Mouse (Mus musculus) liver, adult 2 months (tissue): ENCODE results near the gene Fads6. TPM values are rescaled to one million over a fixed set of nuclear protein-coding genes. Genes with fewer than 3 reads are reported as not detected.
A peak's percentile ranks its signal among the peaks of the same experiment; 100 is the strongest.

ENCODE experiments used
- DNase-seq: peaks from one replicate; pipeline ENCODE4 v3.0.0-alpha.2; 2011; ENCODE audit warnings: low read depth, low spot score; ENCODE audit errors: extremely low read depth
- H3K27ac ChIP-seq: fragments of 200-500 bp; replicated peaks from 2 replicates; pipeline ENCODE4 v1.5.1; 2012; ENCODE audit warnings: low read depth, mild to moderate bottlenecking, control low read depth, inconsistent platforms, low read length; ENCODE audit not compliant: insufficient read depth
- H3K27me3 ChIP-seq: fragments of 200-500 bp; 2 replicates; pipeline ENCODE4 v1.6.1; 2012; ENCODE audit warnings: mild to moderate bottlenecking, moderate library complexity, low read length, inconsistent platforms; ENCODE audit not compliant: control insufficient read depth, insufficient read depth
- H3K36me3 ChIP-seq: fragments of 200-500 bp; 2 replicates; pipeline ENCODE4 v1.6.1; 2012; ENCODE audit warnings: low read length, inconsistent platforms; ENCODE audit not compliant: control insufficient read depth, insufficient read depth
- H3K4me1 ChIP-seq: fragments of 200-500 bp; 2 replicates; pipeline ENCODE4 v1.6.1; 2011; ENCODE audit warnings: low read length; ENCODE audit not compliant: control insufficient read depth, insufficient read depth
- H3K4me3 ChIP-seq: fragments of 200-500 bp; 2 replicates; pipeline ENCODE4 v1.5.1; 2011; ENCODE audit warnings: low read depth, mild to moderate bottlenecking, control low read depth, low read length, moderate library complexity; ENCODE audit not compliant: insufficient read depth
- H3K79me2 ChIP-seq: fragments of 200-500 bp; 2 replicates; pipeline ENCODE4 v1.6.1; 2012; ENCODE audit warnings: inconsistent platforms, mild to moderate bottlenecking, low read length, moderate library complexity; ENCODE audit not compliant: control insufficient read depth, insufficient read depth
- H3K9ac ChIP-seq: fragments of 200-500 bp; 2 replicates; pipeline ENCODE4 v1.6.1; 2012; ENCODE audit warnings: low read depth, mild to moderate bottlenecking, control low read depth, inconsistent platforms, low read length
- CTCF ChIP-seq: fragments of 200-500 bp; IDR thresholded peaks from 2 replicates; pipeline ENCODE4 v1.5.1; 2011; ENCODE audit warnings: low read depth, low read length, control low read depth
- POLR2A ChIP-seq: fragments of 200-500 bp; IDR thresholded peaks from 2 replicates; pipeline ENCODE4 v1.6.1; 2011; ENCODE audit warnings: low read length, control low read depth; ENCODE audit not compliant: insufficient read depth; ENCODE audit errors: extremely low read depth
- WGBS: fragments of 180-500 bp; shearing (Covaris S2); methylation state at CpG from one replicate; pipeline ENCODE4 v1.1.7; 2018; 5-methylcytosine and 5-hydroxymethylcytosine counted together
- polyA plus RNA-seq: library from polyadenylated mRNA; depleted of rRNA; stranded (reverse); fragments of >200 nt; gene quantifications from 2 replicates; pipeline ENCODE4 v1.2.3, GENCODE M21; 2012
- total RNA-seq: library from RNA; depleted of rRNA; stranded (reverse); fragments of >200 nt; gene quantifications from 2 replicates; pipeline ENCODE4 v1.2.3, GENCODE M21; 2014

Gene Fads6
- total and polyA plus RNA-seq, 2 experiments: 55.3 to 56.1 TPM

- Histone ChIP-seq H3K27me3 (peaks cover 12% of the 10 kb centered on the region), H3K36me3 (no peaks in the 10 kb centered on the region), H3K4me1 (no peaks in the 10 kb centered on the region), H3K9ac (no peak overlapping the region), H3K27ac (no peak overlapping the region), H3K79me2 (no peaks in the 10 kb centered on the region), H3K4me3 (no peak overlapping the region)
- 20% methylated on average over 59 of the region's 59 CpGs for WGBS
- no peak for DNase-seq
- TF ChIP-seq CTCF (no peak), POLR2A (no peak)
Observed at GRCm38 (mm10) chr11:115257775-115258510, 39.5 kb downstream of the Fads6 start.

GRCm38 (mm10) chr11:115251258-115251657 is 46.2 kb downstream of the Fads6 start:
- H3K27me3 ChIP-seq: peaks cover 16% of the 10 kb centered on the region
- TF ChIP-seq POLR2A (no peak), CTCF (no peak)

GRCm38 (mm10) chr11:115250405-115251090 is 46.9 kb downstream of the Fads6 start:
- no peaks in the 10 kb centered on the region for H3K79me2 ChIP-seq
- no peak overlapping the region for H3K9ac ChIP-seq
- H3K4me3 ChIP-seq: no peak overlapping the region; the same call in 1 of the 2 replicates
- no peaks in the 10 kb centered on the region for H3K36me3 ChIP-seq
- peaks cover 14% of the 10 kb centered on the region for H3K27me3 ChIP-seq
- WGBS: 9% methylated on average over 36 of the region's 36 CpGs
- no peak overlapping the region for H3K27ac ChIP-seq
- no peak for TF ChIP-seq POLR2A
- TF ChIP-seq CTCF: no peak
- H3K4me1 ChIP-seq: peaks cover 5% of the 10 kb centered on the region
- no peak for DNase-seq

More at GRCm38 (mm10) chr11:115251258-115251657, 46.2 kb downstream of the Fads6 start:
- Histone ChIP-seq H3K79me2 (no peaks in the 10 kb centered on the region), H3K4me3 (no peak overlapping the region), H3K9ac (no peak overlapping the region), H3K27ac (no peak overlapping the region), H3K36me3 (no peaks in the 10 kb centered on the region), H3K4me1 (peaks cover 5% of the 10 kb centered on the region)
- no peak for DNase-seq
- 74% methylated on average over 3 of the region's 3 CpGs for WGBS

GRCm38 (mm10) chr11:115249721-115250404 is 47.6 kb downstream of the Fads6 start:
- DNase-seq: peak; percentile 55
- peaks cover 14% of the 10 kb centered on the region for H3K27me3 ChIP-seq
- 6% methylated on average over 63 of the region's 63 CpGs for WGBS
- H3K79me2 ChIP-seq: no peaks in the 10 kb centered on the region
- H3K36me3 ChIP-seq: no peaks in the 10 kb centered on the region
- H3K4me3 ChIP-seq: peak overlapping the region; percentile 29; the same call in 1 of the 2 replicates
- H3K9ac ChIP-seq: peak overlapping the region; percentile 47
- peaks cover 8% of the 10 kb centered on the region for H3K4me1 ChIP-seq
- H3K27ac ChIP-seq: no peak overlapping the region
- TF ChIP-seq POLR2A (no peak), CTCF (peak; percentile 66)

GRCm38 (mm10) chr11:115247945-115248344 is 49.5 kb downstream of the Fads6 start:
- Histone ChIP-seq H3K27me3 (peaks cover 14% of the 10 kb centered on the region), H3K9ac (no peak overlapping the region), H3K4me1 (peaks cover 20% of the 10 kb centered on the region), H3K27ac (no peak overlapping the region), H3K79me2 (no peaks in the 10 kb centered on the region), H3K4me3 (no peak overlapping the region), H3K36me3 (no peaks in the 10 kb centered on the region)
- no peak for DNase-seq
- TF ChIP-seq POLR2A (no peak), CTCF (no peak)
- WGBS: 83% methylated on average over 6 of the region's 6 CpGs
